In genomic region chr4:96766396-96766998, GRCm38 (mm10) we compare ENCODE assay signal across 14 mouse cellular contexts. TPM values are rescaled to one million over a fixed set of nuclear protein-coding genes. Genes with fewer than 3 reads are reported as not detected.
A peak's percentile ranks its signal among the peaks of the same experiment; 100 is the strongest.
DNase-seq lines count a peak whose midpoint lies in the region; ATAC-seq and TF ChIP-seq lines count a peak whose summit lies in the region.
"Had no signal": no experiment of that assay in that cellular context is flagged by ENCODE, and none has a peak within 500 bp of the region (broad histone marks: within the 10 kb centered on the region; RNA-seq: fewer than 3 reads in every experiment).

No protein-coding gene starts in this region.

- H3K36me3 ChIP-seq in midbrain, embryonic 15.5 days (replicated peaks), result no peaks in the 10 kb centered on the region
- no peaks in the 10 kb centered on the region for H3K36me3 ChIP-seq in midbrain, embryonic 10.5 days
- no peaks in the 10 kb centered on the region for H3K36me3 ChIP-seq in embryonic facial prominence, embryonic 15.5 days
- H3K36me3 ChIP-seq in heart, adult 2 months (ENCODE audit: control insufficient read depth, insufficient read depth, low read length), result no peaks in the 10 kb centered on the region
- H3K36me3 ChIP-seq: embryonic facial prominence, embryonic 13.5 days; heart, embryonic 13.5 days had no signal

- no peak overlapping the region for H3K27ac ChIP-seq in midbrain, embryonic 15.5 days
- no peak overlapping the region for H3K27ac ChIP-seq in midbrain, embryonic 10.5 days (replicated peaks)
- no peak overlapping the region for H3K27ac ChIP-seq in embryonic facial prominence, embryonic 15.5 days (replicated peaks)
- no peak overlapping the region for H3K27ac ChIP-seq in heart, adult 2 months
- H3K27ac ChIP-seq: embryonic facial prominence, embryonic 13.5 days; heart, embryonic 13.5 days had no signal

- no peaks in the 10 kb centered on the region for H3K4me1 ChIP-seq in midbrain, embryonic 15.5 days
- no peaks in the 10 kb centered on the region for H3K4me1 ChIP-seq in midbrain, embryonic 10.5 days
- H3K4me1 ChIP-seq in embryonic facial prominence, embryonic 15.5 days, result no peaks in the 10 kb centered on the region
- H3K4me1 ChIP-seq in heart, adult 2 months (ENCODE audit: control insufficient read depth, insufficient read depth, low read length), result no peaks in the 10 kb centered on the region
- H3K4me1 ChIP-seq: embryonic facial prominence, embryonic 13.5 days; heart, embryonic 13.5 days had no signal

- no peak overlapping the region for H3K4me3 ChIP-seq in midbrain, embryonic 15.5 days
- H3K4me3 ChIP-seq in midbrain, embryonic 10.5 days, result no peak overlapping the region
- H3K4me3 ChIP-seq in embryonic facial prominence, embryonic 15.5 days (replicated peaks), result no peak overlapping the region
- no peak overlapping the region for H3K4me3 ChIP-seq in heart, adult 2 months
- H3K4me3 ChIP-seq: embryonic facial prominence, embryonic 13.5 days; heart, embryonic 13.5 days had no signal

- peak; percentile 67 for ATAC-seq in midbrain, embryonic 15.5 days (replicated peaks)
- peak; percentile 43; the same call in 1 of the 2 replicates for ATAC-seq in embryonic facial prominence, embryonic 15.5 days (ENCODE audit: insufficient number of reproducible peaks, low FRiP score, low TSS enrichment, low read depth)

- H3K9me3 ChIP-seq in midbrain, embryonic 15.5 days, result no peaks in the 10 kb centered on the region
- no peaks in the 10 kb centered on the region for H3K9me3 ChIP-seq in midbrain, embryonic 10.5 days (replicated peaks)
- H3K9me3 ChIP-seq in embryonic facial prominence, embryonic 15.5 days (replicated peaks), result no peaks in the 10 kb centered on the region
- H3K9me3 ChIP-seq: embryonic facial prominence, embryonic 13.5 days; heart, embryonic 13.5 days had no signal

- TF ChIP-seq CTCF in heart, adult 2 months (IDR thresholded peaks at IDR 0.05), result no peak

- 59% methylated on average over 2 of the region's 2 CpGs for WGBS in midbrain, embryonic 15.5 days
- WGBS in midbrain, embryonic 10.5 days, result 79% methylated on average over 2 of the region's 2 CpGs
- WGBS in embryonic facial prominence, embryonic 15.5 days, result 59% methylated on average over 2 of the region's 2 CpGs
- WGBS in heart, adult 2 months, result 39% methylated on average over 2 of the region's 2 CpGs

- H3K27me3 ChIP-seq in midbrain, embryonic 15.5 days (replicated peaks), result no peaks in the 10 kb centered on the region
- H3K27me3 ChIP-seq in midbrain, embryonic 10.5 days (ENCODE audit: low read depth, poor library complexity, severe bottlenecking), result no peaks in the 10 kb centered on the region
- no peaks in the 10 kb centered on the region for H3K27me3 ChIP-seq in embryonic facial prominence, embryonic 15.5 days
- H3K27me3 ChIP-seq in heart, adult 2 months (ENCODE audit: control insufficient read depth, insufficient read depth, low read length), result no peaks in the 10 kb centered on the region
- H3K27me3 ChIP-seq: embryonic facial prominence, embryonic 13.5 days; heart, embryonic 13.5 days had no signal

- no peak for TF ChIP-seq POLR2A in heart, adult 2 months (IDR thresholded peaks at IDR 0.05; ENCODE audit: insufficient read depth, low read depth, low read length)

- DNase-seq in midbrain, embryonic 10.5 days (ENCODE audit: low spot score), result no peak
- peak; percentile 31 to 34 for DNase-seq in layer of hippocampus, postnatal 10 days (ENCODE audit: low spot score in 2 of 2)
- peak; percentile 2 for DNase-seq in right cerebral cortex, postnatal 4 days
- DNase-seq in spleen, postnatal 36 days (ENCODE audit: low spot score in 2 of 2), result no peak
- no peak for DNase-seq in ovary, postnatal 14 days (ENCODE audit: low spot score)
- DNase-seq in heart, adult 2 months, result no peak
- DNase-seq: adrenal gland, adult 8-10 months; thymus, postnatal 4 days had no signal

- no peak for TF ChIP-seq EP300 in heart, adult 2 months (IDR thresholded peaks at IDR 0.05; ENCODE audit: insufficient read depth, low read depth, low read length)

- H3K9ac ChIP-seq in midbrain, embryonic 15.5 days, result no peak overlapping the region
- no peak overlapping the region for H3K9ac ChIP-seq in embryonic facial prominence, embryonic 15.5 days
- no peak overlapping the region for H3K9ac ChIP-seq in heart, adult 2 months (ENCODE audit: low read depth, low read length)
- H3K9ac ChIP-seq: embryonic facial prominence, embryonic 13.5 days; heart, embryonic 13.5 days had no signal

- H3K79me2 ChIP-seq in heart, adult 2 months (replicated peaks; ENCODE audit: control insufficient read depth, insufficient read depth, low read length), result no peaks in the 10 kb centered on the region

- no peak overlapping the region for H3K4me2 ChIP-seq in midbrain, embryonic 15.5 days
- no peak overlapping the region for H3K4me2 ChIP-seq in embryonic facial prominence, embryonic 15.5 days (replicated peaks)
- H3K4me2 ChIP-seq: embryonic facial prominence, embryonic 13.5 days; heart, embryonic 13.5 days had no signal

- intact Hi-C loops in heart, adult 2 months (cut with DNase I), result no loop called here

RNA-seq across cellular contexts. Expression of gene Gm12695, which starts 18.5 kb away (rescaled TPM):
- polyA plus RNA-seq in midbrain, embryonic 15.5 days (2015; fragmentation: Nextera tagmentation; extraction: Ambion mirVana), result not detected in 2 replicates
- polyA plus RNA-seq in midbrain, embryonic 10.5 days (2016; fragmentation: Nextera tagmentation; extraction: Ambion mirVana), result not detected in 2 replicates
- 1.0 and 1.5 TPM in 2 replicates for polyA plus RNA-seq in embryonic facial prominence, embryonic 15.5 days (2015; fragmentation: Nextera tagmentation; extraction: Ambion mirVana)
- not detected for total RNA-seq in layer of hippocampus, postnatal 10 days (2021)
- total RNA-seq in heart, adult 2 months (2021), result not detected
- 0.08 TPM in 1 of 2 replicates, not detected in the other for polyA plus RNA-seq in heart, adult 2 months (2012; rRNA removed)
- total RNA-seq: adrenal gland, adult 8-10 months; liver, adult 2 months had no signal
- polyA plus RNA-seq: embryonic facial prominence, embryonic 13.5 days; heart, embryonic 13.5 days; kidney, embryonic 14.5 days; liver, adult 2 months had no signal

Comparison
In these comparisons a context has a peak if more than half of its experiments do, and no peak if none do; other contexts are left out.
1. DNase-seq: peak in layer of hippocampus, postnatal 10 days (2 of 2) and right cerebral cortex, postnatal 4 days (single experiment); none in midbrain, embryonic 10.5 days (single experiment), spleen, postnatal 36 days (0 of 2), ovary, postnatal 14 days (single experiment) and heart, adult 2 months (0 of 2).